Mouse (Mus musculus) right cerebral cortex, adult 2 months (tissue): ENCODE results near the gene Adam22.

Experiments used
- DNase-seq, 2 experiments: peaks; one replicate each; pipeline ENCODE4 v3.0.0; 2021 to 2022; ENCODE audit warnings: low spot score in 2 of 2

The Adam22 gene

DNA sequence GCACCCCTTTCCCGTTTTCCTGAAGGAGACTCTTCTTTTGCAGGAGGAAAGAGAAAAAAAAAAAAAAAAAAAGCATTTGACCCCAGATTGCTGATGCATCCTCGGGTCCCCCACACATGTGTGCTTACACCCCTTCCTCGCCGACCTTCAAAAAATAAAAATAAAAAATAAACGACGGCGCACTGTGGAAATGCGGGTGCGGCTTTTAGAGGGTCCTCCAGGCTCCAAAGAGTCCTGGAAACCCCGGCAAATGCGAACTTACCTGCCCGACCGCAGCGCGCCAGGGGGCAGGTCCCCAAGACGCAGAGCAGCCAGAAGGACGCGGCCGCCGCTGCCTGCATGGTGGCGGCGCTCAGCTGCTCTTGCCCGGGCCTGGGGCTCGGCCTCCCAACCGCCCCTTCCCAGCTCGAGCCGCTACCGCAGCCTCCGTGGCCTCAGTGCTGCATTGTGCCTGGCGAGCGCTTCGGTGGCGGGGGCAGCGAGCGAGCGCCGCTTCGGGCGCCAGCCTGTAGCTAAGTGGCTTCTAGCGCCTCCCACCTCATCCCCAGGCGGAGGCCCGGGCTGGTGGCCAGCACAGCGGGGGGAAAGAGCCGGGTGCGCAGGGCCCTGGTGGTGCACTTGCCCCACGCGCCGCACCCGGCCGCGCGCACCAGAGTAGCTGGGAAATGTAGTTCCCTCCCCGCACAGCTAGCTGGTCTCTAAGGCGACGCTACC, at the start of gene Adam22:
Gene Adam22, minus strand, starts transcription at position 547 of the 714 bp plus-strand sequence.
- DNase-seq: peak; percentile 92

DNA sequence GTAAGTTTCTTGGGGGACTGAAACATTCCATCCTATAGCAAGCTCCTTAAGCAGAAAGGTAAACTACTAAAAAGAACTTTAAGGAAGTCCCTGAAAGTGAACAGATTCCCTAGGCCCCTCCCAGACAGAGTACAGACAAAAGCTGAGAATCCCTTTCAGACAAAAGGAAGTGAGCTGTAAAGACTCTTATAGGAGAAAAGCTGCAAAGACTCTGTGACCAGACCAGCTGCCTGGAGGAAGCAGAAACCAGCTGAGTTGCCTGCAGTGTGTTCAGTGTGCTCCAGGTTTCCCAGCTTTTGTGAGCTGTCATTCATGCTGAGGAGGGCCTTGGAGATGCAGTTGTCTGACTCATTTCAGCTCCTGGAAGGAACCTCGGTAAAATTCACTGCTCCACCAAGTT, 49.5 kb upstream of the Adam22 start:
- DNase-seq: no peak

DNA sequence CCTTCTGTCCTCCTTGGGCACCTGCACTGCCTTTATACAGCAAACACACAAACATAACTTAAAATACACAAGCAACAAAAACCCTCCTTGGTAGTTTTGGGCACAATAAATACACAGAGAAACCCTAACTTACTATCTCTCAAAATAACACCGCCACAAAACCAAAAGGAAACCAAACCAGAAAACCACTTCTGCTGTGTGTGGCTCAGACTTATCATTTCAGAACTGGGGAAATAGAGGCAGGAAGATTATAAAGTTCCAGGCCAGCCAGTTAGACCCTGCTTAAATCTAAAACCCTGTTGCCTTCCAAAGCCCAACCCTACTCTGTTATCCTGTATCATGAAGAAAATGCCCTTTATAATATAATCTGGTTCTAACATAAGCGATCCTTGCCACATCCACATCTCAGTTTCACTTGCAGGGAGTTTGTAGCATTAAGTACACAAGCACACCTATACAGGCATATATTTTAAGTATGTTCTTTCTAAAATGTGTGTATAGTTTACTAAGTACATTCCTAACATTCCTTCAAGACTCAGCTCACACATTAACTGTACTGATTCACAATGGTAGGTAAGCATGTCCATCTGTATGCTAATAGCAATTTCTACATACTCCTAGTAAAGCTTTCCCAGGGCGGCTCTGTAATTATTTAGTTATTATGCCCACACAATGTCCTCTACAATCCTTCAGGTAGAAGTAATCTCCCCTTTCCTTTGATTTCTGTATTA, 48.9 kb upstream of the Adam22 start:
- DNase-seq: no peak

DNA sequence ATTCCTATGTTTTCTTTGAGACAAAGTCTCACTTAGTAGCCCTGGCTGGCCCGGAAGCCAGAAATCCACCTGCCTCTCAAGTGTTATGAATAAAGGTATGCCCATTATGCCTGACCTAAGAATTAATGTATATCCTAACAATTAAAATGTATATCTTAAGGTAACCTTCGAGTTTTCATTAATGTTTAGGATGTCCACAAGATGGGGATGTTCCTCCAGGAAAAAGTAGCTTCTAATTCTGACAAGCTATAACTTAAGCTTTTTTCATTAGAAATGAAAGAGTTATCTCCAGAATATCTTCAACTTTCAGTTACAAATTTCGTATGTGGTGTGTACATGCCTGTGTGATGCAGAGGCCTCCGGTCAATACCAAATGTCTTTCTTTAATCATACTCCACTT, 40.8 kb upstream of the Adam22 start:
- DNase-seq: no peak

DNA sequence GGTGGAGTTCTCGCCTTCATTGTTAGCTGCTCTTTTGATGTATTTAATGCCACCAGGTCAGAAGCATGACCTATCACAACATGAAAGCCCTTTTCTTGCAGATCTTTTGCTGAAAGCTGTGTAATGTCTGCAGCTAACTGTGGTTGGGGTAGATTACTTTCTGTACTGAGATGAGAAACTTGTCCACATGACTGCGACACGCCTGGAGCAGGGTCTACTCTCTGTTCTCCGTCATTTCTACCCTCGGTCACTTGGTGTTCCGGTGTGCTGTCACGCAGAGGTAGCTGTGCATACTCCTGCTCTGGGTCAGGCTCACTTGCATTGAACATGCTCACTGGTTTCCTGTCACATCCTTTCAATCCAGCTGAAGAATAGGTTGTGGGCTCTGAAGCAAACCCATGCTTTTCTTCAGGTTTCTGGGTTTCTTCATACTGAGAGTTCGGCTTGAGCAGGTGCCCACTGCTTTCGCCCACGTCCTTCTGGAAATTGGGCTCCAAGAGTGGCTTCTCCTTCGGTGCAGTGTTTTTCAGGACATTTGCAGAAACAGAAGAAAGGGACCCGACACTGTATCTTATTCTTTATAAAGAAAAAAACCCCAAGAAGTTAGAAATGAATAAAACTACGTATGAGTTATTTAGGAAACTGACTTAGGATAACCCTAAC, 29.8 kb upstream of the Adam22 start:
- DNase-seq: peak in 1 of 2 experiments; percentile 12

DNA sequence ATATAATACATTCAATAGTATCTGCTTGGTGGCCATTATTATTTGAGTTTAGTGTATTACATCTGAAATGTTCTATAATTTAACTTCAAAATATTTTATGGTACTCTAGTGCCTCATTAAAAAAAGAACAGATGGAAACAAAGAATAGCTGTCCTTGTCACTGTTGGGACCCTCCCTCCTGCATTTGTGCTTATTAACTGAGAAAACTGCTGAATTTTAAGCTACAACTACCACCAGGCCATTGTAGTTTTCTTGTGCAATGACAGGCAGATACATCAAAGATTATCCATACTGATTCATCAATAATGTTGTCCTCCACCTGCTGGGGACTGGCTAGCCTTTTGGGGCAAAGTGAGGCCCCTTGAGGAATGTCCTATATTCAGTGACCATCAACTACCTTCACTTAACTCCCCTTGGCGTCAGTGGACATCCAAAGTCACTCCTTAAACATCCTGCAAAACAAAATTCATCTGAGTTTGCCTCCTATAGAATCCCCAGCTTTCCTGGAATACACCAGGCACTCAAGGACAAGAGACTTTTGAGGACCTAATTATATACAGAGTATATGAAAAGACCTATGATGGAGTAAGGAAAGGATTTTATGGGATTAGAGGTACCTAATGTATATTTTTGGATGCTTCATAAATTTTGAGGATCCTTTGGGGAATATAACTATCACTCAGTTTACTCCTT, 26.1 kb upstream of the Adam22 start:
- DNase-seq: no peak

DNA sequence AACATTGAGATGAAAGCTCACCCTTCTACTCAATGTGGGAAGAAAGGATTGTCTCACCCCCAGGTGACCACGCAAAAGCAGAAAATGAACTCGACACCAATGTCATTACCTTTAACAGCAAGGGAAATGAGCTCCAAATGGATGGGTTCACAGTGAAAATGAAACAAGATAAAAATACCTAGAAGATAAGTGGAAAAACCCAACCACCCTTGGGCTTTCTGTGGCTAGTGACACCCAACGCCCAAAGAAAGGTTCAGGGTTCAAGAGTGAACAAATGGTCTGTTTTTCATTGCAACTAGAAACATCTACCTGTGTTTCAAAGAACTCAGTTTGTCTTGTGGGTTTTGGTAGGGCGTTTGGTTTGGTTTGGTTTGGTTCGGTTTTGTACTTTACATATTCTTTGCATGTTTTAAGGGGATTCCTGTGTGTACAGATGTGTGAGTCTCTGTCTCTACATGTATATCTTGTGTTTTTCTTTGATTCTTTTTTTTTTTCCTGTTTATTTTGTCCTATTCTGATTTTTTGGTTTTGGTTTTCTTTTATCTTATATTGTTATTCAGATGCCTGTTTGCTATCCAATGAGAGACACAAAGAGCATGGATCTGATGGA, 6.4 kb upstream of the Adam22 start:
- no peak for DNase-seq

DNA sequence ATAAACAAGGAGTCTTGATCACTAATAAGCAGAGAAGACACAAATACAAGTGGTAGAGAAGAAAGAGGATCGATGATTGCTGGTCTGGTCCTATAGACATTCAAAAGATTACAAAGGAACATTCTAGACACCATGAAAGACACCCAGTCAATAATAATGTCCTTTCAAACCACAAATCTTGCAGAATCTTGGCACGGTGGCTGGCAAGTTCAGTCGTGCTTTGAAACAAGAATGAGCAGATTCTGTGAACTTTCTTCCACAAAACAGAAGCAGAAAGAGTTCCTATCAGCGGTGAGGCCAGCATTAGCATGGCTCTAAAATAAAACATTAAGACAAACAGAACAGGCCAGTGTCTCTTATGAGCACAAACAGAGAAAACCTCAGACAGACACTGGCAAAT, 5.5 kb upstream of the Adam22 start:
- DNase-seq: no peak

DNA sequence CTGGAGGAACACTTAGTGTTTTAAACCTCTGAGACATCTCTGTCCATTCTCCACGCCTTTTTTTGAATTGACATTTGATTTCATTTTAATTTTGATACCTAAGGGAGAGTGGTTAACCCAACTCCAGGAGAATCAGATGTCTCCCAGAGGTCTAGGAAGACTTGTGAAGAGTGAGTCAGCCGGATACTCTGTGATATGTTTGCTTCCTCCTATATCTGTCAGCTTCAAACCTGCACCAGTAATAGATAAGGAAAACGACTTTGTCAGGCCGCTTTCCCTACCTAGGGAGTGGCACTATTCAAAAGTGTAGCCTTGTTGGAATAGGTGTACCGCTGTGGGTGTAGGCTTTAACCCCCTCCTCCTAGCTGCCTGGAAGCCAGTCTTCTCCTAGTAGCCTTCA, 821 bp upstream of the Adam22 start:
- no peak for DNase-seq

DNA sequence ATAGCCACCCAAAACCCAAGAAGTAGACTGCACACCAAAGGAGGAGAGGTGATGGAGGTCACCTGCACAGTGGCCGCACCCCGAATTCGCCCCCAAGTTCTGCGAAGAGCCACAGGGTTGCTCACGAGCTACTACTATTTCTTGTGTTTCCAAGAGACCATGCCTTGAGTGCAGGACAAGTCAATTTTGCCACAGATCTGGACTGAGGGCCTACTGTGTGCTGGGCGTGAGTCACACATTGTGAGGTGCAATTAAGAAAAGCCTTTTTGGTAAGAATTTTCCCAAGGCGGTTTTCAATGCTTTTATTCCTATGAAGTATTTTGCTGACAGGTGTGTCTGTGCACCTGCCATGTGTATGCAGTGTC, 350 bp upstream of the Adam22 start:
- no peak for DNase-seq

DNA sequence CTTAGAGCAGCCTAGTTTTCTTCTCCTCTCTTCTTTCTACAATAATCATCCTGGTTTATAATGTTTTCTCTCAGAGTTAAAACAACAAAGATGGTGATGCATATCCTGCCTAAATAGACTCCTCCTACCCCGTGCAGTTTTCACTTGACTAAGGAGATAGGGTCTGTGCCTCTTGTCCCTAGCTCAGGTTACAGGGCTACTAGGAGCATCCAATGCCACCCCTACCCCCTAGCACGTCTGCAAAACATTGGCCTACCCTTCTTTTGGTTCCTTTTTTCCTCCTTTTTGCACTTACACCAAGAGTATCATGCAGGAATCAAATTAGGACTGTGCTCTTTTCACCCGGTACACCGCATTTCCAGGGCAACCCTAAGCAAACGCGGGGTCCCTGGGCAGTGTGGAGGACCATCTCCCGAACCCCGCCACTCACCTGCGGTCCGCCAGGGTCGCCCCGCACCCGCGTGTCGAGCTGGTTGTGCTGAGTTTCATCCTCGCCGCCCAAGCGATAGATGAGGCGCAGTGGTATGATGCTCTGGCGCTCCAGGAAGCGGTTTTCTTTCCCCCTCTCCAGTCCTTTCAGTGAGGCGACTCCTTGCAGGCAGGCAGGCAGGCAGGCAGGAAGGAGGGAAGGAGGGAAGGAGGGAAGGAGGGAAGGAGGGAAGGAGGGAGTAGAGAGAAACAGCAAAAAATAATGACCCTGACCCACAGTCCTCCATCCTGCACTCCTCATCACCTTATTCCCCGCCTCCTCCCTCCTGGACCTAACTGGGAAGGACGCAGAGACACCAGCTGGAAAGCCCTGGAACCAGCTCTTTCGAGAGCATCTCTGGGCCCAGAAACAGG, 968 bp downstream of the Adam22 start:
- DNase-seq: peak; percentile 49 to 59

DNA sequence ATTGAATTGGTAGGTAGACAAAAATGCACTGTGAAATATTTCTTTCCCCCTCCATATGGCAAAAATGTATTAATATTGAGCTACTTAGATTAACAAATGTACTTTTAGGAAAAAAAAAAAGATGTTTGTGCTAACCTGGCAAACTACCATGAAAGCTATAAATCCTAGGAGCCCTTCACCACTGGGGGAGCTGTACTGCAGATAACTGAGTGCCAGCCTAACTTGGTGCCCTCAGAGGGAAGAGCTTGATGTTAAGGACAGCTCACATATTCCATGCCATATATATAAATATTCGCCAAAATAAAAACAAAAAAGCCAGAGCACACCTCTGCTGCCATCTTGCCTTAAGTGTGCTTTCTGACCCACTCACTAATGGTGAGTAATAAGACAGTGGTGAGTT, 5.6 kb downstream of the Adam22 start:
- DNase-seq: no peak

DNA sequence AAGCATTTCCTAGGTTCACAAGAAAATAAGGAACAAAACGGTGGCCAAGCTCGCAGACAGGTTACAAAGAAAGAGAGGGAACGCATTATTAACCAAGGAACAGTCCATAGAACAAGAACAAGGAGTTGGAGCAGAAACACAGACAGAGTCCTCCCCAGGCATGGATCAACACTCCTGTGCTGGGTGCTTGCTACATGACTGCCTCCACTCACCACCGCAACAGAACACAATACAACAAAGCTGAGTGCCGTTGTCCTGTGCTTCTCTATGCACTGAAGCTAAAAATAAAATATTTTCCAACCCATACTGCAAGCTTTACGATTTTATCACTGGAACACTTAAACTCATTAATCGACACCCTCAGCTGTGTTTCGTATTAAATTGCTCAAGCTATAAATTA, 10.3 kb downstream of the Adam22 start:
- DNase-seq: no peak

DNA sequence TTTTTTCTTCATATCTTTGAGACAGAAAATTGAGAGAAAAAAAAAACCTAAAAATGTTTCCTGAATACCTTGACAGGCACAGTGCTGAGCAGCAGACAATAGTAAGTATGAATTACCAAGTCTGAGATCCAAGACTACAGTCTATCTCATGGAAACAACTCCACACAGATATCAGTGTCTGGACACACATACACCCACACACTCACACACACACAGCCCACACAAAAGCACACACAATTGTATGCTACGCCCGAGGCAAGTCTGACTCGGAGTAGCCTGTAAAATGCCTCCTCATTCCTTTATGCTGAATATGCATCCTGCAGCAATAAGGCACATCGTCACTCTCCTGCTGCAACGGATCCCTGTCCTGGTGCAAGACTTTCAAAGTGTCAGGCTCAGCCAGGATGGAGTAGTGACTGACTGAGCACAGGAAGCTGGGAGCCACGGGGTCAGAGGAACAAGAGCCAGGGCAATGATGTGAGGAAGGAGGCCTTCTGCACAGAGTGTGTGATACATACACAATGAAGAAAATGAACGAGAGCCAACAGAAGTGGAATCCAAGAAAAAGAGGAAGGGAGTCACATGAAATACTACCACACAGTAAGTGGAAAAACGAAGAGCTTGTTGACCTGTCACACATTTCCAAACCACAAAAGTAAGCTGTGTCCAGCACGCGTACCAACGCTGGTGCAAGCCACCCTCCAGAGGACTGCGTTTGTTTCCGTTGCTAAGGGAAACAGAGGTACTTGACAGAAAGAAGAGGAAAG, 10.9 kb downstream of the Adam22 start:
- DNase-seq: no peak

DNA sequence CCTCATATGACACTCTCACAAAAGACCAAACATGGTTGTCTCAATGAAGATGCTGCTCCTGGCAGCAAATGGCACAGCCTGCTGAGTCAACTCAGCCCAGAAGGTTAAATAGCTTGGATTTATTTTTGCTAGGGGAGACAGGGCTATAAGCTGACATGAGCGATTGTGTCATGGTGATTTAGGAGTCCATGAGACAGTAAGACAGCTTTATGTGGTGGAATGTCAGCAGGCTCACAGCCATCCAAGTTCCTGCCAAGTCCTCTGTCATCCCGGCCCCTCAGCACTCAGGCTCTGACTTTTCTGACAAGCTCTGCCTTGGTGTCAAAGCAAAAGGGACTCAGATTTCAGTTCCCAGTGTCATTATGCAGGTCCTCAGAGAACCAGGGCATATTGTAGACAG, 11.6 kb downstream of the Adam22 start:
- DNase-seq: no peak

DNA sequence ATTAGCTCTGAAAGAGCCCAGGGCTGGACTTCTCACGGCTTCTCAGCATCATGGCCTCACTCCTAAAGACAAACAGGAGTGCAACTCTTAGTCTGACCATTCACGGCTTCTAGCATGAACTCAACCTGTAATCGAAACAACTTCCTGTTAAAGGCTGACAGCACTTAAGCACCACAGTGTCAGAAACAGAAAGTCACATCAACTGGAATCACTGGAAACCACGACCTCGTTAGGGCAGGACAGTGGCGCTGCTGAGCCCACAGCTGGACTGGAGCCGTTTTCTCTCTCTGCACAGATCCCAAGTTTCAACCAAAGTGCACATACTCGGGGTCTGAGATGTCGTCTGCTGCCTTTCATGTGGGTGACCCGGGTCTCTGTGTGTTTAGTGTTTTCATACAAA, 18.4 kb downstream of the Adam22 start:
- DNase-seq: no peak

DNA sequence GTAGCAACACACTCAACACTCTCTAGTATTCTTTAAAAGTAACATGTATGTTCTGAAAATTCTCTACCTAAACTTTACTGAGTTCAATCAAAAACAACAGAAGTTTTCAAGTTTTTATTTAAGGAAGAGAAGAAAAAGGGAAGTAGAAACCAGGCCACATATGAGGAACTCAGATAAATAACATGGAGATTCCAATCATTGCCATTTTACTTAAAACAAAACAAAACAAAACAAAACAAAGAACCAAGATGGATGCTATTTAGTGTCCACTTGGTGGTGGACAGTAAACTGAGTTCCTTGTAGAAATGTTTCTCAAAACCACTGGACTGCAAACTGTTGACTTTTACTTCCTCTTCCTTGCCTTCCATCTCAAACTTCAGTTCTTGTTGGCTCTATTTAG, 21.6 kb downstream of the Adam22 start:
- DNase-seq: no peak

DNA sequence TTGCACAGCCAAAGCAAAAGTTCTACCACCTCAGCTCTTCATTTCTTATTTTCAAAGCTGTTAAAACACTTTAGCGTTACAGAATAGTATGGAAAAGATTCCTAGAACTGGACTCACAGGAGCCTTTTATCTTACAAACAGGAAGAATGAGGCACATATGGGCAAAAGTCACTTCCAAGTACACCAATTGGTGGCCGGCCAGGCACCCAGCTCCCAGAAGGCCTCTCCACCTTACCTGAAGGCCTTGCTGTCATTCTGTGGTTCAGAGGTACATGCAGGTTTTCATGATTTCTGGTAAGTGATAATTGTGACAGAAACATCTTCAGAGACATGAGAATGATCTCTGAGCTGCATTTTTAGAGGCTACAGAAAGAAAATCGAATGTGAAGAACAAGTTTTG, 24.7 kb downstream of the Adam22 start:
- DNase-seq: no peak

DNA sequence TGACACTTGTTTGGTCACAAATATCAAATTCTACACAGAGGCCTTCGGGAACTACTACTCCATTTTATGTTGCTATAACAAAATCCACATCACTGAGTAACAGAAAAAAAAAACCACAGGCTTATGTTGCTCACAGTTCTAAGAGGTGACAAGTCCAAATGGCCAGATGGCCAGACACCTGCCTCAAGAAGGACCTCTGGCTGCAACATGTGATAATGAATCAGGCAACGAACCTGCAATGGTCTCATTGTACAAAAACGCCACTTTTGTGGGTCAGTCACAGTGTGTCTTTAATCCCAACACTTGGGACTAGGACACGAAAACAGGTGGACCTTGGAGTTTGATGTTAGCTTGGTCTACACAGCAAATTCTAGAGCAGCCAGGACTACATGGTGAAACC, 26.3 kb downstream of the Adam22 start:
- no peak for DNase-seq

DNA sequence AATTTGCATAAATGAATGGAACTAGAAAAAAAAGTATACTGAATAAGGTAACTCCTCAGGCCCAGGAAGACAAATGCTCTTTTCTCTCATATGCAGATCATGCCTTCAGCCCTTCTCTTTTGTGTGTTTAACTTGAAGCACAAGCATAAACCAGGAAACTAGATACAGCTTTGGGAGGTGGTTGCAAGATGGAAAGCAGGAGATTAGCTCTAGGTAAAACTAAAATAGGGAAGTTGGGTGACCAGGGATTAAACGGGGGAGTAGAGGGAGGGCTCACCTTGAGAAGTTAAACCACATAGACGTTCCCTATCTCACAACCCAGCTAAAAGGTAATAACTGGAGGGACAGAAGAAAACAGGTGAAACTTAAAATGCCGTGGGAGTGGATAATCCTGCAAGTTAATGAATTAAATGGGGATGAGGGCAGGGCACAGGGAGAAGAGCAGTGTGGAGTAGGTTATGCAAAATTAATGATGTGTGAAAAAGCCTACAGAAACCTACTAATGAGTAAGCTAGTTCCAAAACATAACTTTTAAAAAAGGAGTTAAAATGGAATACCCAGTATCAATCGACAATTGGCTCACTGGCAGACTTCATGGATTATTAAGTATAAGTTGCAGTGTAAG, 40.2 kb downstream of the Adam22 start:
- no peak for DNase-seq
